Mouse (Mus musculus): Measurements from ENCODE around the gene Khk.

Gene Khk

DNA sequence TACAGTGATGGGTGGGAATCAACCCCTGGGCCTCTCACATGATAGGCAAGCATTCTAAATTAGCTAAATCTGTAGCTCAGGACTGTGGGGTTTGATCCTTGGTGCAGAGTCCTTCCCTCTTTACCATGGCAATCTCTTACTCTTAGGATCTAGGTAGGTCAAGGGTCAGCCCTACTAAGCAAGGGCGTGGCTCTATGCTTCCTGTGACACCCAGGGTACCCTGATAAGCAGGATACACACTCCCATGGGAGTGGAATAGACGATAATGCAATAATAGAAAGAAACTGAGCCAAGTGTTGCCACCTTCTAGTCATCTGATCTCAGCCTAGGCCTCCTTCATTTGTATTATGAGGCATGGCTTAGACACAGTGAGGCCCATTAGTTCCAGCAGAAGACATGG, 48.2 kb downstream of the Khk start:
- DNase-seq (ENCODE audit: extremely low spot score) = no peak

- DNase-seq (ENCODE audit: extremely low spot score) = no peak
These were observed 53.8 kb downstream of the Khk start for GRCm38 (mm10) chr5:30974870-30975656.

Measured in embryo, embryonic 9.5 days (tissue).